Mouse (Mus musculus): ENCODE measurements around the gene Arrb1.

DNA sequence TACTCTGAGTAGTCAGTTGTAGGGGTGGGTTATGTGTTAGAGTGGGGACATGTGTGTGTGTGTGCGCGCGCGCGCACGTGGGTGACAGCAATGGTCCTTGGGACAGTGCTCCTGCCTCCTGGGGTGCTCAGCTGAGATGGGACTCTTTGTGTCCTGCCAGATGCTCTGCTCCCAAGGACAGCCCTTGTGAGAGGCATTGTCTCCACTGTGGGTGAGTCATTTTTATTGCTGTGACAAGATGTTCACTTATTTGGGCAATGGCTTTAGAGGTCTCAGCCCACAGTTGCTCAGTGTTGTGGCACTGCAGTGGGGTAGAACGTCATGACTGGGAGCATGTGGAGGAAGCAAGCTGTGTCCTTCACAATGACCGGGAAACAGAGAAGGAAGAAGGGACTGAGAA, 50.7 kb downstream of the Arrb1 start:
- TF ChIP-seq TAL1 (IDR thresholded peaks at IDR 0.05; ENCODE audit: low read length) (no peak), GATA1 (IDR thresholded peaks at IDR 0.05; ENCODE audit: low read length) (no peak)

All from erythroblast, embryonic 14.5 days (primary cell).